Mouse (Mus musculus): Measurements from ENCODE around the gene Stx6.

DNA sequence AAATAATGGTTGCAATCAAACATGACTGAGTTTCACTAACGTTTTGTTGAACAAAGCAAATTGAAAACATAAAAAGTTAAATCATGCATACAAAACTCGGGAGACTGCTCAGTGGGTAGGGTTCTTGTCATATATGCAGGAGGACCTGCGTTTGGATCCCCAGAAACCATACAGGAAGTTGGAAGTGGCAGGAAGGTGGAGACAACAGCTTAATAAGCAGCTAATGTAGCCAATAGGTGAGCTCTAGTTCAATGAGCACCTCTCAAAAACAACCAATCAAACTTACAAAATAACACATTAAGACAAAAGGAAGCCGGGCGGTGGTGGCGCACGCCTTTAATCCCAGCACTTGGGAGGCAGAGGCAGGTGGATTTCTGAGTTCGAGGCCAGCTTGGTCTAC is 95.8 kb downstream of the Stx6 start:
- no peak for TF ChIP-seq GATA1 (IDR thresholded peaks at IDR 0.05; ENCODE audit: borderline replicate concordance, low read length)
- no peak for TF ChIP-seq FLI1 (IDR thresholded peaks at IDR 0.05; ENCODE audit: low read length)
